Mouse (Mus musculus): ENCODE results near the gene Pim3.

DNA sequence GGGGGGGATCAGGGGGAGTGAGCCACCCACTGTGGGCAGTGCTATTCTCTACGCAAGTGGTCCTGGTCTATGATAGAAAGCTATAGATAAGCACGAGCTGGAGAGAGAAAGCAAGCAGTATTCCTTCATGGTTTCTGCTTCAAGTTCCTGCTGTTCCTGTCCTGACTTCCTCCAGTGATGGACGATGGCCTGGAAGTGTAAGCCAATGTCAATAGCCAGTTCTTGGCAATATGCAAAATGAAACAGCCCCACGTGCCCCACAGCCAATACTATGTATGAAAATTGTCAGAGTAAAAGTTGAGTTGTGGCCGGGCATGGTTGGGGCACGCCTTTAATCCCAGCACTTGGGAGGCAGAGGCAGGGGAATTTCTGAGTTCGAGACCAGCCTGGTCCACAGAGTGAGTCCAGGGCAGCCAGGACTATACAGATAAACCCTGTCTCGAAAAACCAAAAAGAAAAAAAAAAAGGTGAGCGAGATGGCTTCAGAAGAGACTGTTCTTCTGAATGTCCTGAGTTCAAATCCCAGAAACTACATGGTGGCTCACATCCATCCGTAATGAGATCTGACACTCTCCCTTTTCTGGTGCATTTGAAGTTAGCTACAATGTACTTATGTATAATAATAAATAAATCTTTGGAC, 34.5 kb downstream of the Pim3 start:
- TF ChIP-seq GATA1 (IDR thresholded peaks at IDR 0.05; ENCODE audit: low read length) (no peak), TAL1 (IDR thresholded peaks at IDR 0.05; ENCODE audit: low read length) (no peak)

Data from erythroblast, embryonic 14.5 days (primary cell).